Mouse (Mus musculus) hindbrain, embryonic 13.5 days (tissue): ENCODE results near the gene Rbmxl1. TPM values are rescaled to one million over a fixed set of nuclear protein-coding genes. Genes with fewer than 3 reads are reported as not detected.
A peak's percentile ranks its signal among the peaks of the same experiment; 100 is the strongest.
"Not testable (repeated sequence)": the region's sequence is repeated elsewhere in the genome, so short reads cannot be mapped to it uniquely, and the experiment has no call there.

Experiments used
- ATAC-seq: fragments of 200-750 bp; cut with Nextera tagmentation; 2 replicates; pipeline ENCODE4 v1.8.0; 2017; ENCODE audit warnings: moderate TSS enrichment; ENCODE audit not compliant: low FRiP score
- H3K27ac ChIP-seq: fragments of 300-500 bp; sonication (generic); 2 replicates; pipeline ENCODE4 v1.5.1; 2015; ENCODE audit warnings: inconsistent platforms, mild to moderate bottlenecking, moderate library complexity
- H3K27me3 ChIP-seq: fragments of 300-500 bp; sonication (generic); 2 replicates; pipeline ENCODE4 v1.6.1; 2015; ENCODE audit warnings: mild to moderate bottlenecking, inconsistent platforms
- H3K36me3 ChIP-seq: fragments of 300-500 bp; sonication (generic); 2 replicates; pipeline ENCODE4 v1.6.1; 2015; ENCODE audit warnings: mild to moderate bottlenecking, inconsistent platforms
- H3K4me1 ChIP-seq: fragments of 300-500 bp; sonication (generic); replicated peaks from 2 replicates; pipeline ENCODE4 v1.6.1; 2015; ENCODE audit warnings: inconsistent platforms
- H3K4me2 ChIP-seq: fragments of 300-500 bp; sonication (generic); 2 replicates; pipeline ENCODE4 v1.6.1; 2015; ENCODE audit warnings: inconsistent platforms, mild to moderate bottlenecking, moderate library complexity
- H3K4me3 ChIP-seq: fragments of 300-500 bp; sonication (generic); 2 replicates; pipeline ENCODE4 v1.5.1; 2015; ENCODE audit warnings: mild to moderate bottlenecking, inconsistent platforms
- H3K9ac ChIP-seq: fragments of 300-500 bp; sonication (generic); 2 replicates; pipeline ENCODE4 v1.6.1; 2015; ENCODE audit warnings: mild to moderate bottlenecking, inconsistent platforms
- H3K9me3 ChIP-seq: fragments of 300-500 bp; sonication (generic); 2 replicates; pipeline ENCODE4 v1.6.1; 2016; ENCODE audit warnings: inconsistent platforms
- WGBS: fragments of 180-500 bp; shearing (Covaris S2); methylation state at CpG from one replicate; pipeline ENCODE4 v1.1.7; 2015; 5-methylcytosine and 5-hydroxymethylcytosine counted together
- polyA plus RNA-seq: library from polyadenylated mRNA; unstranded; fragments of >200 nt; fragmentation: Nextera tagmentation; extraction: Ambion mirVana; gene quantifications from 2 replicates; pipeline ENCODE4 v1.2.1, GENCODE M21; 2015

Gene Rbmxl1
- polyA plus RNA-seq, 1 experiment from 2014 or later, result 230 TPM

GRCm38 (mm10) chr8:78515132-78515531 lies 6.4 kb upstream of the Rbmxl1 start:
- WGBS, result 91% methylated on average over 3 of the region's 3 CpGs

DNA sequence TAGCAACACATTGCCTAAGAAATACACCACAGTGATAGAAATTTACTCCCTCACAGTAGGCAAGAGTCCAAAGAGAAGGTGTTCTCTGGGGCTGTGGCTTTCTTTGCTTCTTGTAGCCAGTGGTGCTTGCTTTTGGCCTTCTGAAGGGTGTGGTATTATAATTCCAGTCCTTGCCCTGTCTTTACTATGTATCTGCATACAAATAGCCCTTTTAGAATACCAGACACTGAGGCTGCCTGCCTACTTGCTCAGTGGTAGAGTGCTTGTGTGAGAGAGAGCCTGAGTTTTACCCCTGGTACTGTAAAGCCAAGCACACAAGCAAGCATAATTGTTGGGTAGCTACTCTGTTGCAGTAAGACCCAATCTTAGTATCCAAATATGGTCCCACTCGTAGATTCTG lies 6.0 kb upstream of the Rbmxl1 start:
- Histone ChIP-seq H3K4me3 (no peak overlapping the region), H3K4me1 (peaks cover 13% of the 10 kb centered on the region), H3K9me3 (no peaks in the 10 kb centered on the region), H3K27me3 (no peaks in the 10 kb centered on the region), H3K27ac (no peak overlapping the region), H3K9ac (no peak overlapping the region), H3K4me2 (no peak overlapping the region), H3K36me3 (peaks cover 29% of the 10 kb centered on the region)
- 89% methylated on average over 1 of the region's 1 CpGs for WGBS
- ATAC-seq, result no peak

More at GRCm38 (mm10) chr8:78515132-78515531, 6.4 kb upstream of the Rbmxl1 start:
- Histone ChIP-seq H3K9ac (no peak overlapping the region), H3K4me1 (peaks cover 9% of the 10 kb centered on the region), H3K27ac (no peak overlapping the region), H3K4me3 (no peak overlapping the region), H3K4me2 (no peak overlapping the region), H3K27me3 (no peaks in the 10 kb centered on the region), H3K9me3 (no peaks in the 10 kb centered on the region), H3K36me3 (peaks cover 29% of the 10 kb centered on the region)
- no peak for ATAC-seq

DNA sequence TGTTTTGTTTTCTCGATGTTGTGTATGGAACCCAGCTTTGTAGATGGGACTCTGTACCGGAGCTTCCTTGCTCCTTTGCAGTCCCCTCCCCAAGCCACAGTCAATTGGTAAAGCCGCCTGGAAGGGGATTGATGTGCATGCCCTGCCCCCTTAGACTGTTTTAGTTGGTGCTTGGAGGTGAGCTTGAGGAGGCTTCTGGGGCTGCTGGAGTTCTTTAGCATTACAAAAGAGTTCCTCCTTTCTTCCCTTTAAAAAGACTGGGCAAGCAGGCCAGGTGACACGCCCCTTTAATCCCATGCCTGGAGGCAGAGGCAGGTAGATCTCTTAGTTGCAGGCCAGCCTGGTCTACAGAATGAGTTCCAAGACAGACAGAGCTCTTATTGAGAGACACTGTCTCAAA lies 4.4 kb upstream of the Rbmxl1 start:
- H3K4me2 ChIP-seq, result no peak overlapping the region
- 88% methylated on average over 4 of the region's 4 CpGs for WGBS
- H3K27me3 ChIP-seq, result no peaks in the 10 kb centered on the region
- H3K9me3 ChIP-seq, result no peaks in the 10 kb centered on the region
- peaks cover 27% of the 10 kb centered on the region for H3K36me3 ChIP-seq
- H3K4me1 ChIP-seq, result peaks cover 13% of the 10 kb centered on the region
- no peak overlapping the region for H3K27ac ChIP-seq
- no peak for ATAC-seq
- H3K9ac ChIP-seq, result no peak overlapping the region
- no peak overlapping the region for H3K4me3 ChIP-seq

- Histone ChIP-seq H3K4me2 (0 out of 2 replicates have a peak overlapping the region, but pooled peaks have one; percentile 13), H3K27me3 (no peaks in the 10 kb centered on the region), H3K4me3 (peak overlapping the region; percentile 12), H3K36me3 (peaks cover 10% of the 10 kb centered on the region), H3K4me1 (peaks cover 21% of the 10 kb centered on the region), H3K9me3 (no peaks in the 10 kb centered on the region), H3K27ac (no peak overlapping the region), H3K9ac (no peak overlapping the region)
- WGBS, result 62% methylated on average over 3 of the region's 3 CpGs
- ATAC-seq, result no peak
Observed at GRCm38 (mm10) chr8:78510926-78511325, 2.2 kb upstream of the Rbmxl1 start.

GRCm38 (mm10) chr8:78510094-78510493 lies 1.4 kb upstream of the Rbmxl1 start:
- H3K9ac ChIP-seq, result peak overlapping the region; percentile 97
- H3K9me3 ChIP-seq, result no peaks in the 10 kb centered on the region
- under 1% methylated on average over 11 of the region's 11 CpGs for WGBS
- H3K4me1 ChIP-seq, result peaks cover 21% of the 10 kb centered on the region
- H3K4me3 ChIP-seq, result peak overlapping the region; percentile 94
- ATAC-seq, result no peak
- peak overlapping the region; percentile 79 for H3K4me2 ChIP-seq
- peaks cover 3% of the 10 kb centered on the region; the same call in 1 of the 2 replicates for H3K36me3 ChIP-seq
- no peaks in the 10 kb centered on the region for H3K27me3 ChIP-seq
- H3K27ac ChIP-seq, result peak overlapping the region; percentile 99; the same call in 1 of the 2 replicates

DNA sequence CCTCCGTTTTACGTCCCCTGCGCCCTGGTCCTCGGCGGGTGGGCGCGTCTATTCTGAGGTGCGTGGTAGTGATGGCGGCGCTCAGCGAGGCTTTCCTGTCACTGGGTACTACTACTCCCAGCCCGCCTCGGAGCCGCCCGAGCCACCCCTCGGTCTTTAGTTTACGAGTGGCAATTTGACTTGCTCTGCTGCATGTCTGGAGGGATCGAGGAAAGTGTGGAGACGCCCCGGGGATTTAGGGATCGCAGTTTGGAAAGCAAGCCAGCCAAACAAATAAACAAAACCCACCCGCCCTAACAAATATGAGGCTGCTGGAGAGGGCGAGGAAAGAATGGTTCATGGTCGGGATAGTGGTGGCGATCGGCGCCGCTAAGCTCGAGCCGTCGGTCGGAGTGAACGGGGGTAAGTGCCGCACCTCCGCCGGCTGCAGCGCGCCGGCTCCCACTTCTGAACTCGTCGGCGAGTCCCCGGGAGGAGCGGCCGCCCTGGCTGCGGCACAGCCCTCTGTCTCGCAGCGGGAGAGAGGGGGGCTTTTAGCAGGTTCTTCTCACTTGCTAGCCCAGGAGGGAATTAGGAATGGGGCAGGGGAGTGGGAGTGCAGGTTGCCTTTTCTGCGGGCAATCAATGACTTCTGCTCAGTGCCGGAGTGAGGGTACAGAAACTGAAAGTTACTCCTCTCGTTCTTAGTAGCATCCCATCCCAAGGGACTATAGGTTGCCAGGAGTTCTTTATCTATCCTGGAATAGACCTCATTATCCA lies 754 bp upstream of the Rbmxl1 start, which contains the start of gene Slc10a7:
TSS of gene Slc10a7 (plus strand) at position 74 of the 759 bp plus-strand sequence.
- peak within 1 kb of the TSS; percentile 97 for H3K9ac ChIP-seq
- ATAC-seq, result peak; percentile 96
- no peaks in the 10 kb centered on the region for H3K9me3 ChIP-seq
- H3K27ac ChIP-seq, result peak within 1 kb of the TSS; percentile 99
- peaks cover 10% of the 10 kb centered on the region for H3K36me3 ChIP-seq
- H3K4me2 ChIP-seq, result peak within 1 kb of the TSS; percentile 79
- WGBS, result under 1% methylated on average over 51 of the region's 51 CpGs
- H3K4me3 ChIP-seq, result peak within 1 kb of the TSS; percentile 94
- peaks cover 21% of the 10 kb centered on the region for H3K4me1 ChIP-seq
- no peaks in the 10 kb centered on the region for H3K27me3 ChIP-seq

GRCm38 (mm10) chr8:78507979-78508718 lies 549 bp downstream of the Rbmxl1 start:
- Histone ChIP-seq H3K9ac (peak overlapping the region; percentile 97), H3K27ac (peak overlapping the region; percentile 99), H3K27me3 (no peaks in the 10 kb centered on the region), H3K36me3 (peaks cover 23% of the 10 kb centered on the region), H3K4me1 (peaks cover 21% of the 10 kb centered on the region), H3K4me2 (peak overlapping the region; percentile 79), H3K9me3 (no peaks in the 10 kb centered on the region), H3K4me3 (peak overlapping the region; percentile 94)
- under 1% methylated on average over 38 of the region's 38 CpGs for WGBS
- peak; percentile 60 for ATAC-seq

- no peak overlapping the region for H3K9ac ChIP-seq
- no peak overlapping the region for H3K4me3 ChIP-seq
- no peaks in the 10 kb centered on the region for H3K9me3 ChIP-seq
- H3K27me3 ChIP-seq, result no peaks in the 10 kb centered on the region
- no peak overlapping the region for H3K27ac ChIP-seq
- WGBS, result 74% methylated on average over 2 of the region's 2 CpGs
- H3K36me3 ChIP-seq, result peaks cover 24% of the 10 kb centered on the region
- no peak for ATAC-seq
- peaks cover 6% of the 10 kb centered on the region for H3K4me1 ChIP-seq
- H3K4me2 ChIP-seq, result no peak overlapping the region
Observed at GRCm38 (mm10) chr8:78502706-78503105, 6.0 kb downstream of the Rbmxl1 start.

DNA sequence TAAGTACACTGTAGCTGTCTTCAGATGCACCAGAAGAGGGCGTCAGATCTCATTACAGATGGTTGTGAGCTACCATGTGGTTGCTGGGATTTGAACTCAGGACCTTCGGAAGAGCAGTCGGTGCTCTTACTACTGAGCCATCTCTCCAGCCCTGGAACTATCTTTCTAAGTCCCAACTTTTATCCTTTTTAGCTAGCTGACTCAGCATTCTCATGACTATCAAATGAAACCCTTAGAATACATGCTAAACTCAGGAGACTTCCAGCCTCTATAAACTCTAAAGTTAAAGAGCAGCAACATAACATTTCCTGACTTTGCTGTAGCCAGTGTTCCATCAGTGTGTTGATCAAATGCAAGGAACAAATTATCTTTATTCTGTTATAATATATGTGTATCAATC lies 12.4 kb downstream of the Rbmxl1 start:
- not testable (repeated sequence) for H3K27ac ChIP-seq, H3K4me2 ChIP-seq, H3K4me3 ChIP-seq, H3K4me1 ChIP-seq, ATAC-seq, H3K9ac ChIP-seq, H3K9me3 ChIP-seq, H3K36me3 ChIP-seq, H3K27me3 ChIP-seq
- WGBS, result 96% methylated on average over 3 of the region's 3 CpGs

GRCm38 (mm10) chr8:78493031-78493430 lies 15.7 kb downstream of the Rbmxl1 start:
- Histone ChIP-seq H3K36me3 (no peaks in the 10 kb centered on the region), H3K4me1 (no peaks in the 10 kb centered on the region), H3K4me2 (no peak overlapping the region), H3K27ac (no peak overlapping the region), H3K27me3 (no peaks in the 10 kb centered on the region), H3K9me3 (no peaks in the 10 kb centered on the region), H3K9ac (no peak overlapping the region), H3K4me3 (no peak overlapping the region)
- WGBS, result 34% methylated on average over 2 of the region's 2 CpGs
- ATAC-seq, result no peak

DNA sequence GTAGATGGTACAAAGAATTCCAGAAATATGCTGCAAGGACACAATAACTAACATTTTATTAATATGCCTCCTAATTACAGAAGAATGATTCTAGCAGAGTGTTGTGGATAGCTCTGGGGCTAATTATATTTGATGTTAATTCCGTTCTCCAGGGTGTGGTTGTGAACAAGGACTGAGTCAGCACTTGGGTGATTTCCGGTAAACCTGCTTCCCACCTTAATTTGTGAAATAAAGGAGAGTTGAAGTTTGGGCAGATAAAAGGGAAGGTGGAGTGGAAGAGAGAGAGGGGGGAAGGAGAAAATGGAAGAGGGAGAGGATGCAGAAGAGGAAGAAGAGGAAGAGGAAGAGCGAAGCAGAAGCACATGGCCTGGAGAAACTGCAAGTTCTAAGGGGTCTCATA lies 19.0 kb downstream of the Rbmxl1 start:
- Histone ChIP-seq H3K27me3 (no peaks in the 10 kb centered on the region), H3K27ac (no peak overlapping the region), H3K9ac (no peak overlapping the region), H3K4me2 (no peak overlapping the region), H3K36me3 (no peaks in the 10 kb centered on the region), H3K4me3 (no peak overlapping the region), H3K4me1 (no peaks in the 10 kb centered on the region), H3K9me3 (no peaks in the 10 kb centered on the region)
- 83% methylated on average over 3 of the region's 3 CpGs for WGBS
- ATAC-seq, result no peak

- no peaks in the 10 kb centered on the region for H3K9me3 ChIP-seq
- no peak overlapping the region for H3K4me2 ChIP-seq
- no peak for ATAC-seq
- no peaks in the 10 kb centered on the region for H3K36me3 ChIP-seq
- no peak overlapping the region for H3K4me3 ChIP-seq
- no peaks in the 10 kb centered on the region for H3K4me1 ChIP-seq
- no peak overlapping the region for H3K9ac ChIP-seq
- no peaks in the 10 kb centered on the region for H3K27me3 ChIP-seq
- no peak overlapping the region for H3K27ac ChIP-seq
- WGBS, result 55% methylated on average over 6 of the region's 6 CpGs
Observed at GRCm38 (mm10) chr8:78477051-78477829, 31.5 kb downstream of the Rbmxl1 start.
